Mouse (Mus musculus): Measurements from ENCODE around the gene Il2ra.
A peak's percentile ranks its signal among the peaks of the same experiment; 100 is the strongest.
"Not testable (repeated sequence)": the region's sequence is repeated elsewhere in the genome, so short reads cannot be mapped to it uniquely, and the experiment has no call there.

Gene Il2ra

GRCm38 (mm10) chr2:11642451-11642941 is at the start of gene Il2ra:
TSS of gene Il2ra (plus strand) at chr2:11642807.
- ATAC-seq (ENCODE audit: low TSS enrichment), result no peak

GRCm38 (mm10) chr2:11596690-11597089 is 45.9 kb upstream of the Il2ra start:
- no peak for ATAC-seq (ENCODE audit: low TSS enrichment)

GRCm38 (mm10) chr2:11597906-11598305 is 44.7 kb upstream of the Il2ra start:
- no peak for ATAC-seq (ENCODE audit: low TSS enrichment)

GRCm38 (mm10) chr2:11601795-11602194 is 40.8 kb upstream of the Il2ra start:
- no peak for ATAC-seq (ENCODE audit: low TSS enrichment)

- peak; percentile 100 for ATAC-seq (ENCODE audit: low TSS enrichment)
Observed at GRCm38 (mm10) chr2:11602506-11603489, 39.8 kb upstream of the Il2ra start.

- ATAC-seq (ENCODE audit: low TSS enrichment), result no peak
Observed at GRCm38 (mm10) chr2:11604053-11604452, 38.6 kb upstream of the Il2ra start, which contains the start of gene Rbm17. TSS of gene Rbm17 (minus strand) at chr2:11604153.

- ATAC-seq (ENCODE audit: low TSS enrichment), result no peak
Observed at GRCm38 (mm10) chr2:11604911-11605310, 37.7 kb upstream of the Il2ra start.

GRCm38 (mm10) chr2:11606718-11607117 is 35.9 kb upstream of the Il2ra start:
- not testable (repeated sequence) for ATAC-seq (ENCODE audit: low TSS enrichment)

GRCm38 (mm10) chr2:11612939-11613338 is 29.7 kb upstream of the Il2ra start:
- ATAC-seq (ENCODE audit: low TSS enrichment), result not testable (repeated sequence)

- no peak for ATAC-seq (ENCODE audit: low TSS enrichment)
Observed at GRCm38 (mm10) chr2:11616846-11617245, 25.8 kb upstream of the Il2ra start.

- no peak for ATAC-seq (ENCODE audit: low TSS enrichment)
Observed at GRCm38 (mm10) chr2:11619598-11619997, 23.0 kb upstream of the Il2ra start.

- ATAC-seq (ENCODE audit: low TSS enrichment), result no peak
Observed at GRCm38 (mm10) chr2:11623173-11623572, 19.4 kb upstream of the Il2ra start.

GRCm38 (mm10) chr2:11623726-11624125 is 18.9 kb upstream of the Il2ra start:
- ATAC-seq (ENCODE audit: low TSS enrichment), result no peak

- ATAC-seq (ENCODE audit: low TSS enrichment), result no peak
Observed at GRCm38 (mm10) chr2:11625890-11626289, 16.7 kb upstream of the Il2ra start, which contains the start of gene Gm17490. TSS of gene Gm17490 (minus strand) at chr2:11626264.

GRCm38 (mm10) chr2:11635035-11635434 is 7.6 kb upstream of the Il2ra start:
- ATAC-seq (ENCODE audit: low TSS enrichment), result no peak

- no peak for ATAC-seq (ENCODE audit: low TSS enrichment)
Observed at GRCm38 (mm10) chr2:11635471-11636137, 7.0 kb upstream of the Il2ra start.

GRCm38 (mm10) chr2:11636138-11636480 is 6.5 kb upstream of the Il2ra start:
- ATAC-seq (ENCODE audit: low TSS enrichment), result no peak

GRCm38 (mm10) chr2:11637115-11637514 is 5.5 kb upstream of the Il2ra start:
- no peak for ATAC-seq (ENCODE audit: low TSS enrichment)

- ATAC-seq (ENCODE audit: low TSS enrichment), result no peak
Observed at GRCm38 (mm10) chr2:11644057-11644456, 1.4 kb downstream of the Il2ra start.

GRCm38 (mm10) chr2:11645297-11645696 is 2.7 kb downstream of the Il2ra start:
- no peak for ATAC-seq (ENCODE audit: low TSS enrichment)

GRCm38 (mm10) chr2:11651476-11651875 is 8.9 kb downstream of the Il2ra start:
- no peak for ATAC-seq (ENCODE audit: low TSS enrichment)

- ATAC-seq (ENCODE audit: low TSS enrichment), result no peak
Observed at GRCm38 (mm10) chr2:11652196-11652595, 9.6 kb downstream of the Il2ra start.

- no peak for ATAC-seq (ENCODE audit: low TSS enrichment)
Observed at GRCm38 (mm10) chr2:11652780-11653179, 10.2 kb downstream of the Il2ra start.
